Mouse (Mus musculus): ENCODE measurements around the gene 4632433K11Rik.
"Not testable (repeated sequence)": the region's sequence is repeated elsewhere in the genome, so short reads cannot be mapped to it uniquely, and the experiment has no call there.

Gene 4632433K11Rik

DNA sequence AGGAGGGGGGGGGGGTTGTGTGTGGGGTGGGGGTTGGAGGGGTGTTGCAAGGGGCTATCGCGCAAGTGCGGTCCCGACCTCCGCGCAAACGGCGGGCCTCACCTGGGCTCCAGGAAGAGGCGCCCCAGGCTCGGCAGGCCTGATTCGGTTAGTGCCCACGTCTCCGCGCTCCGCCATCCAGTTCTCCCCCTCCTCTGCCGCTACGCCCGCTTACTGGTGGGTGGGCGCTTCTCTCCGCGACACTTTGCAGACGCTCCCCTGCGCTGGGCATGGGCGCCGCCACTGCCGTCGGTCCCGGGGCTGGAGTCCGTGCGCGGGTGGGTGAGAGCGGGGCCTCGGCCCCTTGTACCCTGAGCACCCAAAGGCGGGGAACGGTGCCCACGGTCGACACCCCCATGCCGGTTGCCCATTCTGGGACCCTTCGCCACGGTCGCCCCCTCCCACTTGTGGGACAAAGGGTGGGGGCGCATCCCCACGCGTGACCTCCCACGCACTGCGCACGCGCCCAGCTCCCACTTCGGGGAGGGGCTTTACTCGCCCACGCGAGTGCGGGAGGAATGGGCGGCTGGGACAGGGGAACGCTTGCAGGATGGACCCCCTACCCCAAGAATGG lies 22.8 kb downstream of the 4632433K11Rik start:
- no peak for DNase-seq (ENCODE audit: low spot score in 2 of 2)

DNA sequence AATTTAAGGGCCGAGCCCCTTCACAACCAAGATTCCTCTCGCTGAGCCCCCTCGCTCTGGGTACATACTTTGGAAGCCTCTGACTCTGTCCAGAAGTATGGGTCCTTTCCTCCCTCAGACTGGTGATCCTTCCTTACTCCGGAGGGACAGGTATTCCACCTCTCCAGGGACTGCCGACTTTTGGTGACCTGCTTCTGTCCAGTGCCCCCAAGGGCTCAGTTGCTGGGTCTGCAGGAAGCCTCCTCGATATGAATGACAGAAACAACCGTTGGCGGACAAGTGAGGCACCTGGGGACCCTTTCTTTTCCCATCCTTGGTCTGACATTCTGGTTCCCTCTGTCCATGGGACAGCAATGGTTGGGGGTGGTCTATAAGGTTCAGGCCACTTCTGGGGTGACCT lies 23.5 kb downstream of the 4632433K11Rik start:
- DNase-seq (ENCODE audit: low spot score in 2 of 2): no peak

DNA sequence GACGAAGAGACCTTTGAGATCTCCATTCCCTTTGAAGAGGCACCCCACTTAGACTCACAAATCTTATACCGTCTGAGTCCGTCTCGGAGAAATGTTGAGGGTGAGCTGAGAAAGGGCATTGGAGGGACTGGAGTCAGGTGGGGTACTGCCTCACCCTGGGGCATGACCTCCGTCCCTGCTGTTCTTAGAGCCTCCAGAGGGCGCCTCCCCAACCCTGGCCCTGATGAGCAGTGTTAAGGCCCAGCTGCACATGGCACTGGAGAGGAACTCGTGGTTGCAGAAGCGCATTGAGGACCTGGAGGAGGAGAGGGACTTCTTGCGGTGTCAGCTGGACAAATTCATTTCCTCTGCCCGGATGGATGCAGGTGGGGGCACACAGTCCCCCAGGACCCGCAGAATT lies 23.9 kb downstream of the 4632433K11Rik start:
- peak in 1 of 2 experiments; percentile 29 for DNase-seq (ENCODE audit: low spot score in 2 of 2)

DNA sequence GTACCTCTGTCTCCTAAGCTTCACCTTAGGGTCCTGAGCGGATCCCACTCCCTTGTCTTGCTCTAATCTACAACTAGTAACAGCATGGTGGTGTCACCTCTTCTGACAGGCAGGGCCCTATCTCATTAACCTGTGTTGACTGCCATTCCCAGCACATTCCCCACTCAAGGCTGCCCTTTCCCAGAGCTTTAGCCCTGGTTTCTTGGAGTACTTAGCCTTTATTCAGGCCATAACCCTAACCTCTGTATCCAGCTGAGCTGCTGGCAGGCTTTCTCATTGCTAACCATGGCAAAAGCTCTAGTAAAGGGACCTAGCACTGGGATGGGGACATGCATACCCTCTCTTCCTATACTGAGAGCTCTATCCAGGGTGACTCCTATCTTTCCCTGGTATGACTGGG lies 24.7 kb downstream of the 4632433K11Rik start:
- DNase-seq (ENCODE audit: low spot score in 2 of 2): no peak

DNA sequence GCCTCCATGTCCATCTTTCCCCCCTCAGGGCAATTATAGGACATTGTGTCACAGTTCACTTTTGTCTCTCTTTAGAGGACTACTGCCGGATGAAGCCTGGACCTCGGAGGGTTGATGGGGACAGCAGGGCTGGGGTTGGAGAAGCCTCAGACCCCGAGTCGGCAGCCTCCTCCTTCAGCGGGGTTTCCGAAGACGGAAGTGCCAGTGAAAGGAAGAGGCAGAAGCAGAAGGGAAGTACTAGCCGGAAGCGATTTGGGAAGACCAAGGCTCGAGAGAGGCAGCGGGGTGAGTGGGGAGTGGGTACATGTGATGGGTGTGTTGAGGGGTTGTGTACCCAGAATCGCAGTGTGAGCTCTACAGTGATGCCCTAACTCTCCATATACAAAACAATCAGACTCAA lies 25.5 kb downstream of the 4632433K11Rik start:
- DNase-seq (ENCODE audit: low spot score in 2 of 2): no peak

GRCm38 (mm10) chr7:5060239-5060731 lies 26.4 kb downstream of the 4632433K11Rik start:
- peak; percentile 64 to 65 for DNase-seq (ENCODE audit: low spot score in 2 of 2)

DNA sequence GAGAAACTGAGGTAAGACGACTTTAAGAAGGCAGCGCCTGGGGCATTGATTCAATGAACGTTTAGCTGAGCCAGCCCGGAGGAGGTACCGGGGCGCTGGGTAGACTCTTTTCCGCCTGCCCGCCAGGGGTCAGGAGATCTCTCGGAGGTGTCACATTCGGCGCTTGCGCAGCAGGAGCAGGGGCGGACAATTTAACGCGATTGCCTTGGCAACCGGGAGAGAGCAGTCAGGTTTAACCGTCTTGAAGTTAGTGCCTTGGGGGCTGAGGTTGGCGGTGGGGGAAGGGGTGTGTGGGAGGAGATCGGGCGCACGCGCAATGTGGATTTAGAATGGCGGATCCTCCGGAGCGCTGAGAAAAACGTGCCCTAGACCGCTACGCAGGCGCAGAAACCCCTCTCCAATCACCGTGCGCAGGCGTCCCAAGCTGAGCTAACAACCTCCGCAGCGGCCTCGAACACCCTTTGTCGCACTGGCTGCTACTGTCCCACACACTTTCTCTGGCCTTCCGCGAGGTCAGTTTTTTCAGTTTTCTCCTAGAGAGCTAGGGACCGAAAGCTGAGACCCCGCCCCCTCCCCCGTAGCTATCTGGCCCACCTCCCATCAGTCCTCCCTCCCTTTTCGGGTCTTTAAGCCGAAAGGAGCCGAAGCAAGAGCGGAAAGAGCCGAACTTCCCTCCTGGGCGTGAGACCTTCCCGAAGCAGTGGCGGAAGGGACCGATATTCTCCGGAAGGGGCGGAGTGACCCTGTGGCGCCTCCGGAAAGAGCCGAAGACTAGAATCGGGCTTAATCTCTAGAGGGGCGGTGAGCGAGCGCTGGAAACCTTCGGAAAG lies 27.2 kb downstream of the 4632433K11Rik start:
- peak; percentile 98 for DNase-seq (ENCODE audit: low spot score in 2 of 2)

DNA sequence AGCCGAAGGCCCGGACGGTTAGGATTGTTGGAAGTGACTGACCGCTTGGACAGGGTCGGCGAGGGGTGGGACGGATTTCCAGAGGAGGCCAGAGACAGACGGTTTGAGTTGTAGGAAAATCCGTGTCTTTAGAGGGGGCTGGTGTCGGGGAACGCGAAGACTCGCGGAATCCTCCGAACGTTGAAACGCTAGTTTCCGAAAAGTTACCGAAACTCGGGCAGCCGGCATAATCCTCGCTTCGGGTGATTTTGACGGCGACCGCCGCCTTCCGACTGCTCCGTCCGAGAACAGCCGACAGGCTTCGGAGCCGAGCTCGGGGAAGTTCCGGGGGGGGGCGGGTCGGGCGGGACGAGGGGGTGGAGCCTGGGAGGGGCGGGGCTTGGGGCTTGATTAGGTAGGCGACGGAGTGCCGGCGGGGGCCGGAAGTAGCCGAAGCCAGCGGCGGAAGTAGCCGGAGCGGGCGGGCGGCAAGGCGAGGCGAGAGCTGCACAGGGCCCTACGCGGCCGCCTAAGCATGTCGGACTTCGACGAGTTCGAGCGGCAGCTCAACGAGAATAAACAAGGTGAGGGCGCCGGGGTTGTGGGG lies 27.9 kb downstream of the 4632433K11Rik start, which contains the start of gene U2af2:
TSS of gene U2af2 (plus strand) at position 370 of the 586 bp plus-strand sequence.
- peak; percentile 92 to 95 for DNase-seq (ENCODE audit: low spot score in 2 of 2)

- peak; percentile 73 to 79 for DNase-seq (ENCODE audit: low spot score in 2 of 2)
These were observed 28.6 kb downstream of the 4632433K11Rik start for GRCm38 (mm10) chr7:5062360-5063001.

DNA sequence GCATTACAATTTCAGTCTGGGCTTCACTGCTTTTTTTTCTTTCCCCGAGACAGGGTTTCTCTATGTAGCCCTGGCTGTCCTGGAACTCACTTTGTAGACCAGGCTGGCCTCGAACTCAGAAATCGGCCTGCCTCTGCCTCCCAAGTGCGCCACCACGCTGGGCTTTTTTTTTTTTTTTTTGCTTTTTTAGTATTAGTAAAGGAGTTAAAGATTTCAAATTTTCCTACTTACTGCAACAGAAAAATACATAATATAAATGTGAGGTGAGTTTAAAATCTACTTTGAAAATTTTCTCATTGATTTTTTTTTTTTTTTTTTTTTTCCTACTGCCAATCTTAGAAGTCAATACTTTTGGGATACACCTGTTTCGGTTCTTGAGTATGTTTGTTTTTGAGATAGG lies 31.0 kb downstream of the 4632433K11Rik start:
- DNase-seq (ENCODE audit: low spot score in 2 of 2): no peak

GRCm38 (mm10) chr7:5073586-5073985 lies 39.7 kb downstream of the 4632433K11Rik start:
- no peak for DNase-seq (ENCODE audit: low spot score in 2 of 2)

DNA sequence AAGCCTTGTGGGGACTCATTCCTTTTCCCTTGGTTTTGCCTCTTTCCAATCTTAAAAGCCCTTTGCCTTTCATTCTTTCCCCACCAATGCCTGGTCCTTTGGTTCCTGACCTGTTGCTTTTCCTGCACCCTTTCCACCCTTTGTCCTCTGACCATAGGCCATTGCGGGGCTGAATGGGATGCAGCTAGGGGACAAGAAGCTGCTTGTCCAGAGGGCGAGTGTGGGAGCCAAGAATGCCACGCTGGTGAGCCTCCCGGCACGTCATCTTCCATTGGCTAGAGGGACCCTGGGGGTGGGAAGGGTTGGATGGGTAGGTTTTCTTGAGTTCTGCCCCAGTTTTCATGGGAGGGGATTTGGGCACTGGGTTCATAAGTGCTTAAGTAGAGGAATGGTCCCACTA lies 41.1 kb downstream of the 4632433K11Rik start:
- DNase-seq (ENCODE audit: low spot score in 2 of 2): no peak

GRCm38 (mm10) chr7:5076931-5077330 lies 43.0 kb downstream of the 4632433K11Rik start:
- no peak for DNase-seq (ENCODE audit: low spot score in 2 of 2)

DNA sequence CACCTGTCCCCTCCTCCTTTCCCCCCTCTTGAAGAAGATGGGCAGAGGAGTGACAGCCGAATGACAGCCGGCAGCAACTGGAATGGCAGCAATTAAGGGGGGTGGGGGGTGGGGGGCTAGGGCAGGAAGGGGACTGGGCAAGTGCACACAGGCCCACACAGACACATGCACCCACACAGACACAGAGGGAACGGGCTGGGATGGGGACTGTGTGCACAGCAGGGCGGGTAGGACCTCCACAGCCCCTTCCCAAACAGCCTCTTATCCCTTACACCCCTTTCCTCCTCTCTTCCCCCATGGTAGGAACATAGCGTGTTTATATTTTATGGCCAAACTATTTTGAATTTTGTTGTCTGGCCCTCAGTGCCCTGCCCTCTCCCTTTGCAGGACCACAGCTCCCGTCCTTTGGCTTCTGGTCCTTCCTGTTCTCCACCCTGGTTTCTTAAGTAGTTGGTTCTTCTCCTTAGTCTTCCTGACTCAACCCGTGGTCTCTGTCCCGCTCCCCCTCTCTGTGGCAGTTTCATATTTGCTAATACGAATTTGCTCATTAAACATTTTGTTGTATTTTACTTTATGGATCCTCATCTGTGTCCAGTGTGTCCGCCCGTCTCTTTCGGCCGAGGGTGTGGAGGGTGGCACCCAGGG lies 45.6 kb downstream of the 4632433K11Rik start:
- not testable (repeated sequence) for DNase-seq (ENCODE audit: low spot score in 2 of 2)

GRCm38 (mm10) chr7:5080010-5080751 lies 46.3 kb downstream of the 4632433K11Rik start, which contains the start of gene Epn1:
Gene Epn1, plus strand, starts transcription at chr7:5080235.
- peak; percentile 95 to 97 for DNase-seq (ENCODE audit: low spot score in 2 of 2)

DNA sequence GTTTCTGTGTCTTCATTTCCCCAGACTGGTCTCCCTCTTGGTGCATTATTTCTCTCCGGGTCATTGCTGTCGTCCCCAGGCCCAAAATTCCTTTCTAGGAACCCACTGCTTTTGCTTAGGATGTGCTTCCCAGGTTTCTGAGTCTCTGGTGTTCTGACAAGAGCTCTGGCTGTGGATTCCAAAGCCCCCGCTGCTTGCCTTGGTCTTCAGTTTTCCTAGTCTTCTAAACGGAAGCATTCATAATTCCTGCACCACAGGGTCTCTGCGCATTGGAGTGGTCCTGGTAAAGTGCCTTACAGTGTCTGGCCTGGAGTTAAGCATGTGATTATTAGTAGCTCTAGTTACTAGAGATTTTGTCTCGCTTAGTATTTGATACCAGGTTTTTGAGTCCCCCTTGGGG lies 46.9 kb downstream of the 4632433K11Rik start:
- DNase-seq (ENCODE audit: low spot score in 2 of 2): no peak

- no peak for DNase-seq (ENCODE audit: low spot score in 2 of 2)
These were observed 47.3 kb downstream of the 4632433K11Rik start for GRCm38 (mm10) chr7:5081241-5081640.

- no peak for DNase-seq (ENCODE audit: low spot score in 2 of 2)
These were observed 48.0 kb downstream of the 4632433K11Rik start for GRCm38 (mm10) chr7:5081939-5082338.

DNA sequence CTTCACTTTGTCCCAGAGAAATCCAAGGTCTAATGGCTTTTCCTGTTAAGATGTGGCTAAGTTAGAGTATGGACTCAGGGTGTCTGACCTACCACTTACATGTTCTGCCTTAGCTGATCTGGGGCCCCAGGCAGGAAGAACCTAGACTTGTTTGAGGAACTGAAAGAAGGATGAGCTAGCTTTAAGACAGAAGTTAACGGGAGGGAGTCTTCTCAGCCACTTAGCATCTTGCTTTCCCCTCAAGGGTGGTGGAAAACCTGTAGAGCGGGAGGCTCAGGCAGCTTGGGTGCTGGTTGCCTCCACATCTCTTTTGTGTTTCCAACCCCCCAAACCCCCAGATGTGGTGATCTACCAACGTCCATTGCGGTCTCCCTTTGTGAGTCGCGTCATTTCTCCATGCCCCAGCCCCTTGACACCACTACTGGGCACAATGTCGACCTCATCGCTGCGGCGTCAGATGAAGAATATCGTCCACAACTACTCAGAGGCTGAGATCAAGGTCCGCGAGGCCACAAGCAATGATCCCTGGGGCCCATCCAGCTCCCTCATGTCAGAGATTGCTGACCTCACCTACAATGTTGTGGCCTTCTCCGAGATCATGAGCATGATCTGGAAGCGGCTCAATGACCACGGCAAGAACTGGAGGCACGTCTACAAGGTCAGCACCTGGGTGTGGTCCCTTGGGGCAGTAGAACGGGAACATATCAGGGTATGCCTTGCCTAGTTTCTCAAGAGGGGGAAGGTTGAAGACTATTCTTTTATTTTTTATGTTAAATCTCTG lies 49.6 kb downstream of the 4632433K11Rik start:
- peak in 1 of 2 experiments; percentile 59 for DNase-seq (ENCODE audit: low spot score in 2 of 2)
